Mouse (Mus musculus) kidney, embryonic 15.5 days (tissue): ENCODE measurements around the gene Slc13a3. TPM values are rescaled to one million over a fixed set of nuclear protein-coding genes. Genes with fewer than 3 reads are reported as not detected.
A peak's percentile ranks its signal among the peaks of the same experiment; 100 is the strongest.

Experiments used
- ATAC-seq: fragments of 200-750 bp; cut with Nextera tagmentation; replicated peaks from 2 replicates; pipeline ENCODE4 v1.8.0; 2017; ENCODE audit warnings: moderate TSS enrichment; ENCODE audit not compliant: low FRiP score
- H3K27ac ChIP-seq: fragments of 300-500 bp; sonication (generic); 2 replicates; pipeline ENCODE4 v1.5.1; 2015; ENCODE audit warnings: mild to moderate bottlenecking, inconsistent platforms
- H3K27me3 ChIP-seq: fragments of 300-500 bp; sonication (generic); 2 replicates; pipeline ENCODE4 v1.6.1; 2015; ENCODE audit warnings: inconsistent platforms
- H3K36me3 ChIP-seq: fragments of 300-500 bp; sonication (generic); 2 replicates; pipeline ENCODE4 v1.6.1; 2015; ENCODE audit warnings: inconsistent platforms
- H3K4me1 ChIP-seq: fragments of 300-500 bp; sonication (generic); 2 replicates; pipeline ENCODE4 v1.6.1; 2015; ENCODE audit warnings: inconsistent platforms
- H3K4me2 ChIP-seq: fragments of 300-500 bp; sonication (generic); 2 replicates; pipeline ENCODE4 v1.6.1; 2015; ENCODE audit warnings: moderate library complexity, mild to moderate bottlenecking, inconsistent platforms
- H3K4me3 ChIP-seq: fragments of 300-500 bp; sonication (generic); replicated peaks from 2 replicates; pipeline ENCODE4 v1.5.1; 2015; ENCODE audit warnings: mild to moderate bottlenecking, inconsistent platforms
- H3K9ac ChIP-seq: fragments of 300-500 bp; sonication (generic); 2 replicates; pipeline ENCODE4 v1.6.1; 2015; ENCODE audit warnings: mild to moderate bottlenecking, inconsistent platforms
- H3K9me3 ChIP-seq: fragments of 300-500 bp; sonication (generic); replicated peaks from 2 replicates; pipeline ENCODE4 v1.6.1; 2016; ENCODE audit warnings: inconsistent platforms
- whole genome bisulfite sequencing: fragments of 180-500 bp; shearing (Covaris S2); methylation state at CpG from one replicate; pipeline ENCODE4 v1.1.7; 2015; ENCODE audit warnings: mixed read lengths; 5-methylcytosine and 5-hydroxymethylcytosine counted together
- polyA plus RNA-seq: library from polyadenylated mRNA; unstranded; fragments of >200 nt; fragmentation: Nextera tagmentation; extraction: Ambion mirVana; gene quantifications from 2 replicates; pipeline ENCODE4 v1.2.1, GENCODE M21; 2015

Slc13a3 gene
- polyA plus RNA-seq, 1 experiment from 2014 or later = 3.4 TPM

- H3K27me3 ChIP-seq = peaks cover 40% of the 10 kb centered on the region
- whole genome bisulfite sequencing = 30% methylated on average over 5 of the region's 5 CpGs
- ATAC-seq = no peak
- H3K36me3 ChIP-seq = no peaks in the 10 kb centered on the region
- peaks cover 14% of the 10 kb centered on the region for H3K4me1 ChIP-seq
- H3K4me3 ChIP-seq = no peak overlapping the region
- no peaks in the 10 kb centered on the region for H3K9me3 ChIP-seq
- H3K9ac ChIP-seq = no peak overlapping the region
- H3K4me2 ChIP-seq = no peak overlapping the region
- H3K27ac ChIP-seq = no peak overlapping the region
These were observed 2.9 kb downstream of the Slc13a3 start for GRCm38 (mm10) chr2:165470167-165470566.

DNA sequence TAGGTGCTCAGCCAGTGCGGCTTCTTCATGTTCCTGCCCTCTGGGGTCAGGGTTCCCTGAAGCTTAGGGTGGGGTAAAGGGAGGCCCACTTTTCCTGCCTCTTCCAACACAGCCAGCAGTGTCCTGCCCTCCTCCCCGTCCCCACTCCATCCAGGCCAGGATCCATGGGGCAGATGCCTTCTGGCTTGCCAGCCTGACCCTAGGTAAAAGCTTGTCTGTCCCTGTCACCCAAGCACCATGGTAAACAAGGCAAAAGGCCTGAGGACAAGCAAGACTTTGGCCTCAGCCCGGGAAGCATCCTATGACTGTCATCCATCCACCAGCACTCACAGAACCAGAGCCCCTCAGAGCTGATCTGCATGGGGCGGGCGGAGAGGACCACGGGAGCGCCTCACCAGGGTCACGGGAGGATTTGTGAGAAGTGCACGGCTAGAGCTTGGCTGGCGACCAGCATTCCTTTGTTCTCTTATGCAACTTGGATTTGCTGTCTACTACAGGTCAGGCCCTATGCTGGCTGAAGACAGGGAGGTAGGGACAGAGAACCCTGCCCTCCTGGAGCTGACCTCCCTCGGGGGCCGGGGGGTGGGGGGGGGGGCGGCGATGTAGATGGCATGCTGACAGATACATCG is 5.1 kb downstream of the Slc13a3 start:
- ATAC-seq = peak; percentile 40; the same call in 1 of the 2 replicates
- Histone ChIP-seq H3K27ac (no peak overlapping the region), H3K4me2 (no peak overlapping the region), H3K9ac (no peak overlapping the region), H3K4me1 (peaks cover 11% of the 10 kb centered on the region), H3K9me3 (no peaks in the 10 kb centered on the region), H3K36me3 (no peaks in the 10 kb centered on the region), H3K27me3 (peaks cover 32% of the 10 kb centered on the region), H3K4me3 (no peak overlapping the region)
- 51% methylated on average over 15 of the region's 15 CpGs for WGBS

DNA sequence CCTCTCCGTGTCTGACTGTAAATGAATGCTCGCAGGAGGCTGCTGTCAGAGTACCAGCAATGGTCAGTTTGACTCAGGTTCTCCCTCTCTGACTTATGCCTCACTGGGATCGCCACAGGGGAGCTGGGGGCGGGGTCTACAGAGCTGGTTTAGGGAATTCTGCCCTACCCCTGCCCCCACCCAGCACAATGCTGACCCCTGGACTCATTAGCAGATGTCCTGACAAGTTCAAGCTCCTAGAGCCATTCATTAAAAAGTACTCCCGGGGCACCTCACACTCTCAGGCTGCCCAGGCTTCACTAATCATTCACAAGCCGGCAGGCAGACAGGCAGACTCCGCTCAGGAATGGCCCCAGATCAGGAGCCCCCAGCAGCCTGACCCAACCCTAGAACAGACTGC is 13.4 kb downstream of the Slc13a3 start:
- WGBS = 20% methylated on average over 7 of the region's 7 CpGs
- H3K4me2 ChIP-seq = no peak overlapping the region

GRCm38 (mm10) chr2:165458189-165458588 is 14.8 kb downstream of the Slc13a3 start:
- H3K36me3 ChIP-seq = no peaks in the 10 kb centered on the region
- 71% methylated on average over 5 of the region's 5 CpGs for WGBS
- H3K4me3 ChIP-seq = no peak overlapping the region
- no peak overlapping the region for H3K4me2 ChIP-seq
- peaks cover 26% of the 10 kb centered on the region; the same call in 1 of the 2 replicates for H3K27me3 ChIP-seq
- no peak overlapping the region for H3K27ac ChIP-seq
- H3K4me1 ChIP-seq = peaks cover 10% of the 10 kb centered on the region
- H3K9ac ChIP-seq = no peak overlapping the region
- ATAC-seq = no peak
- no peaks in the 10 kb centered on the region for H3K9me3 ChIP-seq

More for the DNA sequence above, 13.4 kb downstream of the Slc13a3 start:
- Histone ChIP-seq H3K27ac (0 out of 2 replicates have a peak overlapping the region, but pooled peaks have one; percentile 22), H3K4me3 (no peak overlapping the region), H3K36me3 (no peaks in the 10 kb centered on the region), H3K27me3 (peaks cover 27% of the 10 kb centered on the region; the same call in 1 of the 2 replicates), H3K4me1 (peaks cover 10% of the 10 kb centered on the region), H3K9ac (no peak overlapping the region), H3K9me3 (no peaks in the 10 kb centered on the region)
- ATAC-seq = peak; percentile 86

GRCm38 (mm10) chr2:165456710-165457109 is 16.3 kb downstream of the Slc13a3 start:
- no peaks in the 10 kb centered on the region for H3K36me3 ChIP-seq
- no peak overlapping the region for H3K9ac ChIP-seq
- H3K4me2 ChIP-seq = no peak overlapping the region
- H3K27ac ChIP-seq = no peak overlapping the region
- no peak overlapping the region for H3K4me3 ChIP-seq
- ATAC-seq = no peak
- no peaks in the 10 kb centered on the region for H3K9me3 ChIP-seq
- 65% methylated on average over 2 of the region's 2 CpGs for WGBS
- peaks cover 10% of the 10 kb centered on the region for H3K4me1 ChIP-seq
- H3K27me3 ChIP-seq = 0 out of 2 replicates have a peak, but pooled peaks cover 17% of the 10 kb centered on the region

- H3K9me3 ChIP-seq = no peaks in the 10 kb centered on the region
- no peak overlapping the region for H3K9ac ChIP-seq
- H3K4me3 ChIP-seq = no peak overlapping the region
- ATAC-seq = no peak
- 0 out of 2 replicates have a peak, but pooled peaks cover 6% of the 10 kb centered on the region for H3K27me3 ChIP-seq
- no peaks in the 10 kb centered on the region for H3K4me1 ChIP-seq
- H3K4me2 ChIP-seq = no peak overlapping the region
- no peak overlapping the region for H3K27ac ChIP-seq
- WGBS = 78% methylated on average over 12 of the region's 12 CpGs
- H3K36me3 ChIP-seq = no peaks in the 10 kb centered on the region
These were observed 20.0 kb downstream of the Slc13a3 start for GRCm38 (mm10) chr2:165452730-165453693.

GRCm38 (mm10) chr2:165448475-165448874 is 24.6 kb downstream of the Slc13a3 start:
- WGBS = 80% methylated on average over 9 of the region's 9 CpGs

GRCm38 (mm10) chr2:165444861-165445260 is 28.2 kb downstream of the Slc13a3 start:
- no peak for ATAC-seq
- Histone ChIP-seq H3K4me2 (no peak overlapping the region), H3K4me1 (no peaks in the 10 kb centered on the region), H3K9me3 (no peaks in the 10 kb centered on the region), H3K27ac (no peak overlapping the region), H3K4me3 (no peak overlapping the region), H3K9ac (no peak overlapping the region), H3K27me3 (no peaks in the 10 kb centered on the region), H3K36me3 (no peaks in the 10 kb centered on the region)
- 82% methylated on average over 3 of the region's 3 CpGs for WGBS

More at GRCm38 (mm10) chr2:165448475-165448874, 24.6 kb downstream of the Slc13a3 start:
- Histone ChIP-seq H3K36me3 (no peaks in the 10 kb centered on the region), H3K4me2 (no peak overlapping the region), H3K9ac (no peak overlapping the region), H3K27me3 (no peaks in the 10 kb centered on the region), H3K4me3 (no peak overlapping the region), H3K4me1 (no peaks in the 10 kb centered on the region), H3K9me3 (no peaks in the 10 kb centered on the region), H3K27ac (no peak overlapping the region)
- ATAC-seq = no peak

GRCm38 (mm10) chr2:165442981-165443380 is 30.0 kb downstream of the Slc13a3 start:
- H3K36me3 ChIP-seq = no peaks in the 10 kb centered on the region
- no peaks in the 10 kb centered on the region for H3K9me3 ChIP-seq
- WGBS = 75% methylated on average over 10 of the region's 10 CpGs
- H3K4me3 ChIP-seq = no peak overlapping the region
- H3K27ac ChIP-seq = no peak overlapping the region
- H3K27me3 ChIP-seq = no peaks in the 10 kb centered on the region
- no peak overlapping the region for H3K4me2 ChIP-seq
- no peak for ATAC-seq
- H3K9ac ChIP-seq = no peak overlapping the region
- H3K4me1 ChIP-seq = no peaks in the 10 kb centered on the region

- no peaks in the 10 kb centered on the region for H3K27me3 ChIP-seq
- no peaks in the 10 kb centered on the region for H3K4me1 ChIP-seq
- H3K9ac ChIP-seq = no peak overlapping the region
- no peak overlapping the region for H3K27ac ChIP-seq
- no peak overlapping the region for H3K4me2 ChIP-seq
- no peak overlapping the region for H3K4me3 ChIP-seq
- H3K36me3 ChIP-seq = no peaks in the 10 kb centered on the region
- H3K9me3 ChIP-seq = no peaks in the 10 kb centered on the region
- ATAC-seq = no peak
- 55% methylated on average over 4 of the region's 4 CpGs for WGBS
These were observed 31.4 kb downstream of the Slc13a3 start for GRCm38 (mm10) chr2:165441613-165442012.

- H3K27ac ChIP-seq = no peak overlapping the region
- no peaks in the 10 kb centered on the region for H3K9me3 ChIP-seq
- 78% methylated on average over 10 of the region's 10 CpGs for WGBS
- no peaks in the 10 kb centered on the region for H3K4me1 ChIP-seq
- no peaks in the 10 kb centered on the region for H3K27me3 ChIP-seq
- no peak overlapping the region for H3K4me2 ChIP-seq
- ATAC-seq = no peak
- H3K9ac ChIP-seq = no peak overlapping the region
- H3K36me3 ChIP-seq = no peaks in the 10 kb centered on the region
- no peak overlapping the region for H3K4me3 ChIP-seq
These were observed 33.4 kb downstream of the Slc13a3 start for GRCm38 (mm10) chr2:165439613-165440012.

DNA sequence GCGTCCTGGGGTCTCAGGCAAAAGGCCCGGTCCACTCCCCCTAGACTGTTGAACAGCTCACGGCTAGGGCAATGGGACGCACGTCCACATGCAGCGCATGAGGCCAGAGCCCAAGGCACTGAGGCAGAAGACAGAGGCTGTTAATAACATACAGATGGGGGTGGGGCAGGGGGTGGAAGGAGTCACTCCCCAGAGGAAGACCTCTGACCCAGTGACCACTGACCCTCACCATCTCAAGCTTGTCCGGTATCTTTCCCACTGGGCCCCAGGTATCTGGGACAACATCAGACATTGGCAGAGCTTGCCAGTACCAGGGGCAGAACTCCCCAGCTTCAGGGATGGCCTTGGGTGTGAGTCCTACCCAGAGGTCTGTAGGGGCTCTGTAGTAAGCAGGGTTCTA is 34.1 kb downstream of the Slc13a3 start:
- 50% methylated on average over 7 of the region's 7 CpGs for whole genome bisulfite sequencing
- no peak overlapping the region for H3K4me3 ChIP-seq
- H3K36me3 ChIP-seq = no peaks in the 10 kb centered on the region
- H3K4me1 ChIP-seq = no peaks in the 10 kb centered on the region
- ATAC-seq = no peak
- no peak overlapping the region for H3K27ac ChIP-seq
- no peaks in the 10 kb centered on the region for H3K27me3 ChIP-seq
- no peak overlapping the region for H3K4me2 ChIP-seq
- no peaks in the 10 kb centered on the region for H3K9me3 ChIP-seq
- no peak overlapping the region for H3K9ac ChIP-seq
